Mouse (Mus musculus) hindbrain, embryonic 15.5 days (tissue): ENCODE measurements around the gene Fstl4. TPM values are rescaled to one million over a fixed set of nuclear protein-coding genes. Genes with fewer than 3 reads are reported as not detected.

Experiments
- ATAC-seq: fragments of 200-750 bp; cut with Nextera tagmentation; 2 replicates; pipeline ENCODE4 v1.8.0; 2017; ENCODE audit warnings: low read depth, moderate number of reproducible peaks, moderate TSS enrichment; ENCODE audit not compliant: low FRiP score
- H3K27ac ChIP-seq: fragments of 300-500 bp; sonication (generic); replicated peaks from 2 replicates; pipeline ENCODE4 v1.5.1; 2015; ENCODE audit warnings: mild to moderate bottlenecking, inconsistent platforms
- H3K27me3 ChIP-seq: fragments of 300-500 bp; sonication (generic); 2 replicates; pipeline ENCODE4 v1.6.1; 2015; ENCODE audit warnings: control low read depth, inconsistent platforms
- H3K36me3 ChIP-seq: fragments of 300-500 bp; sonication (generic); 2 replicates; pipeline ENCODE4 v1.6.1; 2015; ENCODE audit warnings: control low read depth, inconsistent platforms
- H3K4me1 ChIP-seq: fragments of 300-500 bp; sonication (generic); replicated peaks from 2 replicates; pipeline ENCODE4 v1.6.1; 2015; ENCODE audit warnings: control low read depth, inconsistent platforms
- H3K4me2 ChIP-seq: fragments of 300-500 bp; sonication (generic); 2 replicates; pipeline ENCODE4 v1.6.1; 2015; ENCODE audit warnings: moderate library complexity, mild to moderate bottlenecking, inconsistent platforms
- H3K4me3 ChIP-seq: fragments of 300-500 bp; sonication (generic); 2 replicates; pipeline ENCODE4 v1.5.1; 2015; ENCODE audit warnings: mild to moderate bottlenecking, inconsistent platforms
- H3K9ac ChIP-seq: fragments of 300-500 bp; sonication (generic); 2 replicates; pipeline ENCODE4 v1.6.1; 2015; ENCODE audit warnings: inconsistent platforms
- H3K9me3 ChIP-seq: fragments of 300-500 bp; sonication (generic); 2 replicates; pipeline ENCODE4 v1.6.1; 2016; ENCODE audit warnings: control low read depth, inconsistent platforms
- WGBS: fragments of 180-500 bp; shearing (Covaris S2); methylation state at CpG from one replicate; pipeline ENCODE4 v1.1.7; 2015; 5-methylcytosine and 5-hydroxymethylcytosine counted together
- polyA plus RNA-seq: library from polyadenylated mRNA; unstranded; fragments of >200 nt; fragmentation: Nextera tagmentation; extraction: Ambion mirVana; gene quantifications from 2 replicates; pipeline ENCODE4 v1.2.1, GENCODE M21; 2015

Gene Fstl4
- polyA plus RNA-seq, 1 experiment from 2014 or later, result 16.5 TPM

GRCm38 (mm10) chr11:53000226-53000625 lies 235.8 kb downstream of the Fstl4 start:
- 88% methylated on average over 11 of the region's 11 CpGs for WGBS
- no peak overlapping the region for H3K9ac ChIP-seq
- H3K9me3 ChIP-seq, result no peaks in the 10 kb centered on the region
- H3K27ac ChIP-seq, result no peak overlapping the region
- ATAC-seq, result no peak
- peaks cover 9% of the 10 kb centered on the region; the same call in 1 of the 2 replicates for H3K4me1 ChIP-seq
- no peak overlapping the region for H3K4me2 ChIP-seq
- H3K36me3 ChIP-seq, result no peaks in the 10 kb centered on the region
- no peaks in the 10 kb centered on the region for H3K27me3 ChIP-seq
- no peak overlapping the region for H3K4me3 ChIP-seq

GRCm38 (mm10) chr11:53003361-53003760 lies 238.9 kb downstream of the Fstl4 start:
- WGBS, result 60% methylated on average over 7 of the region's 7 CpGs
- Histone ChIP-seq H3K9me3 (no peaks in the 10 kb centered on the region), H3K27ac (no peak overlapping the region), H3K27me3 (no peaks in the 10 kb centered on the region), H3K9ac (no peak overlapping the region), H3K4me1 (no peaks in the 10 kb centered on the region), H3K4me3 (no peak overlapping the region), H3K36me3 (no peaks in the 10 kb centered on the region), H3K4me2 (no peak overlapping the region)
- no peak for ATAC-seq

- no peak for ATAC-seq
- 89% methylated on average over 9 of the region's 9 CpGs for WGBS
- H3K4me3 ChIP-seq, result no peak overlapping the region
- H3K27me3 ChIP-seq, result no peaks in the 10 kb centered on the region
- no peak overlapping the region for H3K27ac ChIP-seq
- no peak overlapping the region for H3K4me2 ChIP-seq
- H3K9me3 ChIP-seq, result no peaks in the 10 kb centered on the region
- no peaks in the 10 kb centered on the region for H3K4me1 ChIP-seq
- no peak overlapping the region for H3K9ac ChIP-seq
- no peaks in the 10 kb centered on the region for H3K36me3 ChIP-seq
Observed at GRCm38 (mm10) chr11:53003811-53004210, 239.4 kb downstream of the Fstl4 start.

- no peak for ATAC-seq
- H3K9ac ChIP-seq, result no peak overlapping the region
- WGBS, result 72% methylated on average over 7 of the region's 7 CpGs
- H3K4me3 ChIP-seq, result no peak overlapping the region
- no peaks in the 10 kb centered on the region for H3K36me3 ChIP-seq
- H3K9me3 ChIP-seq, result no peaks in the 10 kb centered on the region
- no peak overlapping the region for H3K4me2 ChIP-seq
- no peaks in the 10 kb centered on the region for H3K4me1 ChIP-seq
- no peak overlapping the region for H3K27ac ChIP-seq
- H3K27me3 ChIP-seq, result no peaks in the 10 kb centered on the region
Observed at GRCm38 (mm10) chr11:53009597-53009996, 245.2 kb downstream of the Fstl4 start.

- no peak overlapping the region for H3K9ac ChIP-seq
- H3K9me3 ChIP-seq, result no peaks in the 10 kb centered on the region
- no peak overlapping the region for H3K27ac ChIP-seq
- no peak overlapping the region for H3K4me2 ChIP-seq
- H3K27me3 ChIP-seq, result no peaks in the 10 kb centered on the region
- no peaks in the 10 kb centered on the region for H3K4me1 ChIP-seq
- H3K36me3 ChIP-seq, result no peaks in the 10 kb centered on the region
- H3K4me3 ChIP-seq, result no peak overlapping the region
- 78% methylated on average over 6 of the region's 6 CpGs for WGBS
- ATAC-seq, result no peak
Observed at GRCm38 (mm10) chr11:53011996-53012505, 247.6 kb downstream of the Fstl4 start.

- Histone ChIP-seq H3K36me3 (no peaks in the 10 kb centered on the region), H3K27ac (no peak overlapping the region), H3K4me3 (no peak overlapping the region), H3K4me1 (no peaks in the 10 kb centered on the region), H3K27me3 (no peaks in the 10 kb centered on the region), H3K9me3 (no peaks in the 10 kb centered on the region), H3K9ac (no peak overlapping the region), H3K4me2 (no peak overlapping the region)
- ATAC-seq, result no peak
- WGBS, result 76% methylated on average over 5 of the region's 5 CpGs
Observed at GRCm38 (mm10) chr11:53013906-53014305, 249.5 kb downstream of the Fstl4 start.

- Histone ChIP-seq H3K4me3 (no peak overlapping the region), H3K9me3 (no peaks in the 10 kb centered on the region), H3K4me2 (no peak overlapping the region), H3K4me1 (no peaks in the 10 kb centered on the region), H3K27me3 (no peaks in the 10 kb centered on the region), H3K36me3 (no peaks in the 10 kb centered on the region), H3K9ac (no peak overlapping the region), H3K27ac (no peak overlapping the region)
- 89% methylated on average over 7 of the region's 7 CpGs for WGBS
- ATAC-seq, result no peak
Observed at GRCm38 (mm10) chr11:53016358-53017021, 252.1 kb downstream of the Fstl4 start.

- no peaks in the 10 kb centered on the region for H3K36me3 ChIP-seq
- H3K4me3 ChIP-seq, result no peak overlapping the region
- no peak overlapping the region for H3K4me2 ChIP-seq
- H3K9ac ChIP-seq, result no peak overlapping the region
- no peaks in the 10 kb centered on the region for H3K27me3 ChIP-seq
- no peak for ATAC-seq
- H3K4me1 ChIP-seq, result no peaks in the 10 kb centered on the region
- 84% methylated on average over 3 of the region's 3 CpGs for WGBS
- H3K27ac ChIP-seq, result no peak overlapping the region
- no peaks in the 10 kb centered on the region for H3K9me3 ChIP-seq
Observed at GRCm38 (mm10) chr11:53019509-53019908, 255.1 kb downstream of the Fstl4 start.

GRCm38 (mm10) chr11:53024403-53024802 lies 260.0 kb downstream of the Fstl4 start:
- no peak overlapping the region for H3K4me3 ChIP-seq
- 55% methylated on average over 6 of the region's 6 CpGs for WGBS
- H3K9ac ChIP-seq, result no peak overlapping the region
- ATAC-seq, result no peak
- no peak overlapping the region for H3K27ac ChIP-seq
- H3K36me3 ChIP-seq, result no peaks in the 10 kb centered on the region
- no peak overlapping the region for H3K4me2 ChIP-seq
- no peaks in the 10 kb centered on the region for H3K9me3 ChIP-seq
- H3K27me3 ChIP-seq, result no peaks in the 10 kb centered on the region
- no peaks in the 10 kb centered on the region for H3K4me1 ChIP-seq

- Histone ChIP-seq H3K27ac (no peak overlapping the region), H3K9ac (no peak overlapping the region), H3K4me2 (no peak overlapping the region), H3K27me3 (no peaks in the 10 kb centered on the region), H3K4me1 (no peaks in the 10 kb centered on the region), H3K9me3 (no peaks in the 10 kb centered on the region), H3K4me3 (no peak overlapping the region), H3K36me3 (no peaks in the 10 kb centered on the region)
- no peak; the same call in 1 of the 2 replicates for ATAC-seq
- 83% methylated on average over 6 of the region's 6 CpGs for WGBS
Observed at GRCm38 (mm10) chr11:53025686-53026085, 261.3 kb downstream of the Fstl4 start.

GRCm38 (mm10) chr11:53028421-53029168 lies 264.2 kb downstream of the Fstl4 start:
- ATAC-seq, result no peak
- H3K4me1 ChIP-seq, result 0 out of 2 replicates have a peak, but pooled peaks cover 4% of the 10 kb centered on the region
- 70% methylated on average over 7 of the region's 7 CpGs for WGBS

GRCm38 (mm10) chr11:53031777-53032176 lies 267.3 kb downstream of the Fstl4 start:
- 98% methylated on average over 4 of the region's 4 CpGs for WGBS
- Histone ChIP-seq H3K4me3 (no peak overlapping the region), H3K9me3 (no peaks in the 10 kb centered on the region), H3K4me1 (0 out of 2 replicates have a peak, but pooled peaks cover 4% of the 10 kb centered on the region), H3K9ac (no peak overlapping the region), H3K27me3 (no peaks in the 10 kb centered on the region), H3K27ac (no peak overlapping the region), H3K36me3 (no peaks in the 10 kb centered on the region), H3K4me2 (no peak overlapping the region)
- ATAC-seq, result no peak

More at GRCm38 (mm10) chr11:53028421-53029168, 264.2 kb downstream of the Fstl4 start:
- H3K27ac ChIP-seq, result no peak overlapping the region
- H3K4me3 ChIP-seq, result no peak overlapping the region
- no peaks in the 10 kb centered on the region for H3K36me3 ChIP-seq
- H3K9me3 ChIP-seq, result no peaks in the 10 kb centered on the region
- H3K9ac ChIP-seq, result no peak overlapping the region
- no peaks in the 10 kb centered on the region for H3K27me3 ChIP-seq
- H3K4me2 ChIP-seq, result no peak overlapping the region
